Mouse (Mus musculus): ENCODE measurements around the gene Tbc1d1.
A peak's percentile ranks its signal among the peaks of the same experiment; 100 is the strongest.
"Not testable (repeated sequence)": the region's sequence is repeated elsewhere in the genome, so short reads cannot be mapped to it uniquely, and the experiment has no call there.

The Tbc1d1 gene

DNA sequence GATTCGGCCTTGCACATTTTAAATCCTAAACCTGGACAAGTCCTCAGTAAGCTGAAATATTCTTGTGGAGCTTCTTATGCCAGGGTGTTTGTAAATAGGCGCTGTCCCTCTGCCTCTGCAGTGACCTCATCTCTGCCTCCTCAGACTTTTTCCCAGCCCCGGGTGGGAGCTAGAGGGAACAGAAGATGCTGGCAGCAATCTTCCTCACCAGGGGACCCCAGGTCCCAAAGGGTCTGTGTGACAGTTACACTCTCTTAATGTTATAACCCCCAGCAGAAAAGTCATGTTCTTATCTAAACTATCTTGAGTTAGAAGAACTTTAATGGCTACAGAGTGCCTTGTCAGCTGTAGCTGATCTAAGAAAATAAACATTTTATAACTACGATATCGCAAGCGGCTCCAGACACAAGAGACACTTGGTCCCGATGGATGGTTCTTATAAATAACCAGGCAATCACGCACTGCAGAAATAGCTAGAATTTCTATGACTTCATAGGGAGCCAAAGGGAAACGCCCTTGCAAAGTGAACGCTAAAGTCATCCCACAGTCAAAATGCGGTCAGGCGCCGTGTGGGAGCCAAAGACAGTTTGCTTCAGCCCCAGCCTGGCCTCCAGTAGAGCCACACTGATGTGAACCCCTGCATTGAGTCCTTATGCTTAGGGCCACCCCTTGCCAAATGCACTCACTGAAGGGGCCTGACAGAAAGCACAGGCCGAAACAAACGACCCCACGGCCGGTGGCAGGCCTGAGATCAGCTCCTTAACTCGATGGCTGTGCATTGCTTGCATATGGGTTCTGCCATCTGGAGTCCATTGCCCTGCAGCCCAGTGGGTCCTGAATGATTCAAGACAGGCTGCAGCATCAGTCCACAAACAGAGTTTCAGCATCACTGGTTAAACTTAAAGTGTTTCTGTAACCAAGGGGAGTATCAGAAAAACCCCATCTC is 202.8 kb downstream of the Tbc1d1 start:
- no peak for DNase-seq (ENCODE audit: low spot score)

DNA sequence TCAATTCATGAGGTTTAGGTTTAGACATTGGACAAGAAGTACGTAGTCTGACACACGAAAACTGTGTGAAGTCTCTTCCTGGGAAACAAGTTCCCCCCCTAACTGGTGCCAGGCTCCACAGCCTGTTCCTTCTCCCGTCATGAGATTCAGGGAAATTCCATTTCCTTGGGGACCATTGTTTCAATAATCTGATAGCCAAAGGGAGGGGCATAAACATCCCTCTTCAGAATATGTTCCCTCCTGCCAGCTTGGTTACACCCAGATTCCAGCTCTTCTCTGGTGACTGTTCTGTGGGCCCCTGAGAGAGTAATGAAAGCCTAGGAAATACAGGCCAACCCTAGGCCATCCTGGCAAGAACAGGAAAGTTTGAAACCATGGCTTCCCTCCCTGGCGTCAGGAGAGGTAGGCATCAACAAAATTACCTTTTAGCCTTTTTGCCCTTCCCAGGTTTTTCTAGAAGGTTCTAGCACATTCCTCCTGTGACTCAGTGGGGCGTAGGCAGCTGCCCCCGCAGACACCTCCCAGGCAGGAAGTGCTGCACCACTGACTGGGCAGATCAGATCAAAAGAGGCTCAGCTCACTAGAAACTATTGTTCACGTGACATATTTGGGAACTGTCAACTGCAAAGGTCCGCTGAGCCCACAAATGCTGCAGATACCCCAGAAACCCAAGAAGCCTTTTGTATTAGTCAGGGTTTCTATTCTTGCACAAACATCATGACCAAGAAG is 204.2 kb downstream of the Tbc1d1 start:
- no peak for DNase-seq (ENCODE audit: low spot score)

DNA sequence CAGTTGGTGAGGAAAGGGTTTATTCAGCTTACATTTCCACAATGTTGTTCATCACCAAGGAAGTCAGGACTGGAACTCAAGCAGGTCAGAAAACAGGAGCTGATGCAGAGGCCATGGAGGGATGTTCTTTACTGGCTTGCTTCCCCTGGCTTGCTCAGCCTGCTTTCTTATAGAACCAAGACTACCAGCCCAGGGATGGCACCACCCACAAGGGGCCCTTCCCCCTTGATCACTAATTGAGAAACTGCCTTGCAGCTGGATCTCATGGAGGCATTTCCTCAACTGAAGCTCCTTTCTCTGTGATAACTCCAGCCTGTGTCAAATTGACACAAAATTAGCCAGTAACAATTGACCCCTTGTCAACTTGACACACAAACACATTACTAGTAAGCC is 204.8 kb downstream of the Tbc1d1 start:
- DNase-seq (ENCODE audit: low spot score) = not testable (repeated sequence)

GRCm38 (mm10) chr5:64363859-64364406 is 207.8 kb downstream of the Tbc1d1 start:
- DNase-seq (ENCODE audit: low spot score) = no peak

GRCm38 (mm10) chr5:64364432-64365125 is 208.5 kb downstream of the Tbc1d1 start:
- peak; percentile 85 for DNase-seq (ENCODE audit: low spot score)

DNA sequence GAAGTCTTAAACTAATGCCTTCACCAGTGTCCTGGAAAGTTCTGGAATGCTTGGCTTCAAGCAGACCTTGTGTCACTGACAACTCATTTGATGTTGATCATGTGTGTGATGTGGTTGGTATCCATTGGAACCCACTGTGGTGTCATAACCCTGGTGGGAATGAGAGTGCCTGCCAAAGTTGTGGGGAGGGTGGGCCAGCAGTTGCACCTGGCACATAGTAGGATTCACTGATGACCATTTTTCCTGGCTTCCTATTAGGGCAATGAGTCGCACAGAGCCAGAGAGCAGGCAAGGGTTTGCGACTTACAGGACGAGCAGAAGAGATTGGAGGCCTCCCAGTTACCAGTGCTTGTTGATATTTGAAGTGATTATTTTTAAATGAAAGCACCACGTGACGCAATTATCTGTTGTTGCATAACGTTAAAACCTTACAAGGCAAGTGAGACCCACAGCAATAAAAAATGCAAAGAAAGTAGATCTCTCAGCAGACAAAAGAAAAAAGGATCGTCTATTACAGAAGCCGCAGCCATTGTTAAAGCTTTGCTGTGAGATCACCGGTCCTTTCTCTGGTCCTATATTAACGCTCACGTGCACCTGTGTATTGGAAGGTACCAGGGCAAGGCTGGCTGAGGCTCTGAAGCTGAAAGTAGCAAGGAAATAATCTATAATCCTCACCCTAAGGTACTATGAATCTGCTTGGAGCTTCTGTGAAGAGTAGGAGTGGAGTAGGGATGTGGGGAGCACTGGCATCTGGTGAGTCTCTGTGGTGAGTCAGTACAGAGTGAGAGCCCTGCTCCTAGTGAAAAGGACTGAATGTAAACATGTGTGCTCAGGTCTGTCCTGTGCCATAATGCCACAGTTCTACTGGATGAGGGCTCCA is 209.3 kb downstream of the Tbc1d1 start:
- peak; percentile 60 for DNase-seq (ENCODE audit: low spot score)

DNA sequence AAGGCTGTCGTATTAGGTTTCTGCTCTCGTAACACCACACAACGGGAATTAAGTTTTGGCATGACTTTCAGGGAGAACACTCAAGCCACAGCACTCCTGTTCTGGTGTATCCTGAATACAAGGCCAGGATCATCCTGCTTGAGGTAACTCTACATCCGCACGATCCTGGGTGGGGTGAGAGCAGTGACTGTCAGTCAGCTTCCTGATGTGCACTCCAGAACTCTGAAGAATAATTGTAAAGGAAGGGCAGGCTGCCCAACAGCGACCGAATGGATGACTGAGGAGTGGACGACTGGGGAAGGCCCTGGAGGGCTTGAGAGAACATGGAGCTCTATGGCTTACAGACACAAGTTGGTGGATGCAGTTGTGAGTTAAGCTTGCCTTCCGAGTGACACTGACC is 210.0 kb downstream of the Tbc1d1 start:
- DNase-seq (ENCODE audit: low spot score) = no peak

GRCm38 (mm10) chr5:64367426-64367825 is 211.3 kb downstream of the Tbc1d1 start:
- DNase-seq (ENCODE audit: low spot score) = peak; percentile 99

DNA sequence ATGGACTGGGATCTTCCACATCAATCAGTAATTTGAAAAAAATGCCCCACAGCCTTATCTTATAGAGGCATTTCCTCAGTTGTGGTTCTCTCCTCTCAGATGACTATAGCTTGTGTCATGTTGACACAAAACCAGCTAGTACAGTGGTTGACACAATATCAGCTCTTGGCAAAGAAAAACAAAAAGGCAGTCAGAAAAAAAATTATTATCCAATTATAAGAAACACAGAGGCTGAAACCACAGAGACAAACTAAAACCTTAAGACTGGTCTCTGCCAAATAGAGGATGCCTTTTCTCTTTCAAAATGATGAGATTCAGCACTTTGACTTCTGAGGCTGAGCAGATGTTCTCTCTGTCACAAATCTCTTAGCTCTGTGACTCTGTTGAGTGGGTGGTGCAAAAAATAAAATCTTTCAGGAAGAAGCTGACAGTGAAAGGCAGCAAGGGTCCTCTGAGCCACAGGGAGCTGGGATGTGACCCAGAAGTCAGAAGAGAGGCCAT is 215.3 kb downstream of the Tbc1d1 start:
- peak; percentile 54 for DNase-seq (ENCODE audit: low spot score)

GRCm38 (mm10) chr5:64372292-64372961 is 216.3 kb downstream of the Tbc1d1 start:
- DNase-seq (ENCODE audit: low spot score) = no peak

GRCm38 (mm10) chr5:64373695-64374094 is 217.6 kb downstream of the Tbc1d1 start:
- DNase-seq (ENCODE audit: low spot score) = no peak

GRCm38 (mm10) chr5:64375851-64376250 is 219.7 kb downstream of the Tbc1d1 start:
- no peak for DNase-seq (ENCODE audit: low spot score)

DNA sequence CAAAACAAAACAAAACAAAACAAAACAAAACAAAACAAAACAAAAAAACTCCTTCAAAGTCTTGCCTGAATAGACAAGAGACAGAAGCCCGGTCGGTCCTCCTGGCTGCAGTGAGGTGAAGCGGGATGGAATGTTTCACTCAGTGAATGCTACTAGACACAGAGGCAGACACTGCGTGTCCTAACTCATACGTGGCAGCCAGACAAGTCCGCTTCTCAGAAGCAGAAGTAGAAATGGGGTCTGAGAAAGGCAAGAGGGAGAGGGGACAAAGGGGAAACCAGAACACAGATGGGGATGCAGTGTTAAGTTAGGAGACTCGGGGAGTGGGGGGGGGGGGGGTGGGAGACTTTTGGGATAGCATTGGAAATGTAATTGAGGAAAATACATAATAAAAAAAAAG is 220.4 kb downstream of the Tbc1d1 start:
- no peak for DNase-seq (ENCODE audit: low spot score)

DNA sequence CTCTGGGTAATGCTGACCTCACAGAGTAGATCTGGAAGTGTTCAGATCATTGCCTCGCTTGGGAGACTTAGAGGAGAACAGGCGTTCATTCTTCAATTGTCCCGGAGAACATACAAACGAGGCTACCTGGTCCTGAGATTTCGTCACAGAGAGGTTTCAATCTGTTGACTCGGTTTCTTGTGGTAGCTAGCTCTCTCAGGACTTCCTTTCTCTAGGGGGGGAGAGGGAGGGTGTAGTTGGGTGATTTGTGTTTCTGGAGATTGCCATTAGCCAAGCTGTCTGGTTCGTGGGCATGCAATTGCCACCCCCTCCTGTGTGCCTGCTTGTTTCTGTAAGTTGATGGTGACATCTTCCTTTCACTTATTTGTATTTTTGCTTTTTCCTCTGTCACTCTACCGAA is 221.6 kb downstream of the Tbc1d1 start:
- DNase-seq (ENCODE audit: low spot score) = no peak

DNA sequence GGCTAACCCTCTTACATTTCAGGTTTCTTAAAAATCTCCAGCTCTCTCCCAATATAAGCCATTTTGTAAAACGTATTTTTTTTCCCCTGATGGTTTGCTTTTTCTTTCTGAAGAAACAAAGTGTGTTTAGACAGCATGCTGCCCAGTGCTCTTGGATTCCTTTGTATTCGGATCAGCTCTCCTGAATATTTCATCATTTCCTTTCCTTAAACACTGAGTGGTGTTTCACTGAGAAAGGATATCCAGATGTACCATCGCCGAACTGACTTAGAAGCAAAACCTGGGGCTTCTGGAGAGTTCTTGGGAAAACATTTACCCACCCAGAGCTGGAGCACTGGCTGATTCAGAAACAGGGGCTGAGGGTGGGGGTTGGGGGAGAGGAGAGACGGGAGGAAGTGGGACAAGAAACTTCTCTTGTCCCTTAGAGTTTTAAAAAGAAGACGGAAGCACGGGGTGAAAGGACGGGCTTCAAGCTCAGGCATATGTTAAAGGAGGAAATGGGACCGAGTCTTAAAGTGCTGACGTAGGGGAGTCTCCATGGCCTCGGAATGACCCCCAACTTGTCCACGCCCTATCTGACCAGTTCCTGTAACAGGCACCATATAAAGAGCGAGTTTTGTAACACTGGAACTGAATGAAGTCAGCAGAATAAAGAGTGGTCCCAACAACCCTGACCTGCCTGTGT is 222.6 kb downstream of the Tbc1d1 start:
- DNase-seq (ENCODE audit: low spot score) = no peak

- no peak for DNase-seq (ENCODE audit: low spot score)
Observed at GRCm38 (mm10) chr5:64379829-64380228, 223.7 kb downstream of the Tbc1d1 start.

DNA sequence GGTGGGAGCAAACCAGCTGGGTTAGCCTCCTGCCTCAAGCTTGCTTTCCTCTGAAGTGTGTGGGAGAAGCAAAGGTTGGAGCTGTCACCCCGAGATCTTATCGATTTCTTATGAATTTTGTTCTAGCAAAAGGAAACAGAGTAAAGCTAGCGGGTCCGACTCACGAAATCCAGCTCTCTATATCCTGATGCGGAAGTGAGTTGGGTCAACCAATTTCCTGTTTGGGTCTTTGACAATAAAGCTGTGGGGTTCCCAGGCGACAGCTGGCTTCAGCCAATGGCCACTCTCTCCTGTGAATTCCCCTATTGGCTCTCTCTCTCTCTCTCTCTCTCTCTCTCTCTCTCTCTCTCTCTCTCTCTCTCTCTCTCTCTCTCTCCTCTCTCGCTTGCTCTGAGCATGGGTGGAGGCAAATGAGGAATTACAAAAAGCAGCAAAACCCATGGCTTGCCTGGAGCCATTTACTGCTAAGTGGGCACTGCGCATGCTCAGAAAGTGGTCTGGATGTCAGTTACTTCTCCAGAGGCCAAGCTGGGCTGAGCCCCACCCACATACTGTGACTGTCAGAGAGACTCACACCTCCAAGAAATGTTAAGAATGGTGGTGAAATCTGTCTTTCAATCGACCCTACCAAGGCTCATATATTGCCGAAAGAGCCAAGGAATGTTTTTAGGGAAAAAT is 224.7 kb downstream of the Tbc1d1 start:
- no peak for DNase-seq (ENCODE audit: low spot score)

DNA sequence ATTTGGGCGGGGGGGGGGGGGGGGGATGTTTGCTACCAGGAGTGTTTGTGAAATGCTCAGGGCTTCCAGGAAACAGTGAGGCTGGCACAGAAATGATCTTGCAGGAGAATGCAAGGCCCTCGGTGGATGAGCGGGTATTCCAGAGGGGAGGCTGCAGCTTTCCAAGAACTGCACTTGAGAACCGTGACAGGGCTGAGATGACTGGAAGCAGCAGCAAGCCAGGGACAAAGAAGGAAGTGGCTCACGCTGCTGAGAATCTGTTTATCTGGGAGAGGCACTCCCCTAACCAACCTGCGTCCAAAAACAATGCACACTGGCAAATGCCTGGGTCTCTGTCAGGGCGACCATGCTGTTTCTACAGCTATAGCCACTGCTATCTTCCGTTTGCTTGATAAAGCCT is 225.4 kb downstream of the Tbc1d1 start:
- peak; percentile 48 for DNase-seq (ENCODE audit: low spot score)

DNA sequence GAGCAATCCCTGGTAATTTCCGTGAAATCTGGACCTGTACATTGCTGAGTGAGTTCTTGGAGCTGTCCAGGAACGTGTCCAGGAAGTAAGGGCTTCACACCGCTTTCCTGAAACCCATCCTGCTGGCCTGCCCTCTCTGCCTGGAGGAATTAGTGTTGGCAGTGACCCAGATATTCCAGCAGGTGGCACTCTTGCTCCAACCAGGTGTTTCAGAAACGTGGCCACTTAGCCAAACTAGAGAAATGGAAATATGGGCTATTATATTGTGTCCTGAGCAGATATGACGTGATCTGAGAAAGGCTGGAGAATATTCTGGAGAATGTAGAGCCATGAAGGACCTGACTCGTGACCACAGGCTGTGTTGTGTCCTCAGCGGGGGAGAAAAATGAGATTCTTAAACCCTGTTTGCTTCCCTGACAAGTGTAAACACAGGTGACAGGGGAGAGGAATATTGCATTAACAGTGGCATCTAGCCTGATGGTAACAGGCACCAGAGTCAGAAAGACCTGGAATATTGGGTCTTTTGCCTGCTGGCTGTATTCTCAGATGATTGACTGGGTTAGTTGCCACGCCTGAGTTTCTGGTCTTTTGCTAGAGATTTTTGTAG is 226.4 kb downstream of the Tbc1d1 start:
- DNase-seq (ENCODE audit: low spot score) = peak; percentile 96
